Mouse (Mus musculus): Measurements from ENCODE around the gene Hspa1l.
"Not testable (repeated sequence)": the region's sequence is repeated elsewhere in the genome, so short reads cannot be mapped to it uniquely, and the experiment has no call there.

Gene Hspa1l

GRCm38 (mm10) chr17:34972069-34972749, at the start of gene Hspa1l, which contains the start of gene Hspa1a:
Gene Hspa1l, plus strand, starts transcription at chr17:34972703.
Gene Hspa1a, minus strand, starts transcription at chr17:34972156.
- DNase-seq: peak; percentile 80

- DNase-seq: no peak
Observed at GRCm38 (mm10) chr17:34922939-34923338, 49.6 kb upstream of the Hspa1l start.

DNA sequence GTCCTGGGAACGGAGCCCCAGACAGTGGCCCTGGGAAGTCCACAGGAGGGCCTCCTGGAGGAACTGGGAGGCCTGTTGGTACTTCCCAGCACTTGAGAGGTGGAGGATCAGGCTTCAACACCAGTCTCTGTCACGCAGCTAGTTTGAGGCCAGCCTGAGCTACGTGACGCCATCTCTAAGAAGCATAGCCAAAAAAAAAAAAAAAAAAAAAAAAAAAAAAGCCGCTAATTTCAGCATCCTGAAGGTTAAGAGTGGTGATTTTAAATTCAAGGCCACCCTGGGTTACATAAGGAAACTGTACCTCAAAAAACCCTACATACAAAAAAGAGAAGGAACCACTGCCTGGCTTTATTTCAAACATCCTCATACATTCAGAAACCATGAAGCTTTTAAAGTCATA, 48.2 kb upstream of the Hspa1l start:
- DNase-seq: no peak

DNA sequence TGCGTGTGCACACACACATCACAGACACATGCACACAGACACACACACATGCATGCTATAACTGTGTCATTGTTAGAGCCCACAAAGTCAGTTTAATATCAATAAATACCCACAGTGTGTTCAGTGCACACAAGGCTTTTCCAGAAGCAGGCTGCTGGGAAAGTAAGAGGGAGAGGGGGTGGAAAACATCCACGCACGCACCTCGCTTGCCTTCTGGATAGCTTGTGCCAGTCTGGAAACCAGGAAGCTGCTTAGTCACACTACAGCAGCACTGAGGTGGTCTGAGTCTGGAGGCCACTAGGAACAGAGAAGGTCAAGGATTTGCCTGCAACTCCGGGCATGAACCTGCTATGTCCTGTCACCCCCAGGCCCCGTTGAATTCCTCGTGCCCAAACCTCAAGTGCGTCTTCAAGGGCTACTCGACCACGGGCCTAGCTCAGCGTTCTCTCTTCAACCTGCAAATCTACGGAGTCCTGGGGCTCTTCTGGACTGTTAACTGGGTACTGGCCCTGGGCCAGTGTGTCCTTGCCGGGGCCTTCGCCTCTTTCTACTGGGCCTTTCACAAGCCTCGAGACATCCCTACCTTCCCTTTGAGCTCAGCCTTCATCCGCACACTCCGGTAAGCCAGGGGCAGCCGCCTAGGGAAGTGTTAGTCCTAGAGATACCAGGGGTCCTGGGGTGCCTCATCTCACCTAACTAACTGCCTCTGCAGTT, 45.0 kb upstream of the Hspa1l start:
- peak; percentile 36 for DNase-seq

DNA sequence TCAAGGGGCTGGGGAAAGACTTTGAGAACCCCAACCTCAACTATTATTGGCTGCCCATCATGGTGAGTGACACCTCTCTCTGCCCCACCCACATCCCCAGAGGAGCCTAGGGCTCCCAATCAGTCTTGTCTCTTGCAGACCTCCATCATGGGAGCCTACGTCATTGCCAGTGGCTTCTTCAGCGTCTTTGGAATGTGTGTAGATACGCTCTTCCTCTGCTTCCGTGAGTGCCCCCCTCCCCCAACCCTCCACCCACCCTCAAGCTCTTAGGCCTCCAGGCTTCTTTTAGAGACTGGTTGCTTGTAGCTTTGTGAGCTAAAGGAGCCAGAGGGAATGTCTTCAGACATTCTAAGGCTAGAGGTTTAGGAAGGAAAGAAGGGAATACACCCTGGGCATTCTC, 43.7 kb upstream of the Hspa1l start:
- DNase-seq: no peak

- DNase-seq: peak; percentile 96
Observed at GRCm38 (mm10) chr17:34931061-34931734, 41.3 kb upstream of the Hspa1l start, which contains the start of gene Neu1. Gene Neu1, plus strand, starts transcription at chr17:34931253.

DNA sequence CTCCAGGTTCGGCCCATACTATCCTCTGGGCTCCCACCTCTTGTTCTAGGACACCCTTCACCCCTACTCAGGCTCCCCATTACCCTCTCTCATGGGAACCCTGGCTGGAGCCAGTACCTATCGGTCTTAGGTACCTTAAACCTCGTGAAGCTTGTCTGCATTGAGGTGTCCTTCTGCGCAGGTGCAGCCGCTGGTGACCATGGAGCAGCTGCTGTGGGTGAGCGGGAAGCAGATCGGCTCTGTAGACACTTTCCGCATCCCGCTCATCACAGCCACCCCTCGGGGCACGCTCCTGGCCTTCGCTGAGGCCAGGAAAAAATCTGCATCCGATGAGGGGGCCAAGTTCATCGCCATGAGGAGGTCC, 40.8 kb upstream of the Hspa1l start:
- DNase-seq: peak; percentile 65

GRCm38 (mm10) chr17:34932287-34932686, 40.2 kb upstream of the Hspa1l start:
- no peak for DNase-seq

GRCm38 (mm10) chr17:34934031-34934430, 38.5 kb upstream of the Hspa1l start:
- no peak for DNase-seq

DNA sequence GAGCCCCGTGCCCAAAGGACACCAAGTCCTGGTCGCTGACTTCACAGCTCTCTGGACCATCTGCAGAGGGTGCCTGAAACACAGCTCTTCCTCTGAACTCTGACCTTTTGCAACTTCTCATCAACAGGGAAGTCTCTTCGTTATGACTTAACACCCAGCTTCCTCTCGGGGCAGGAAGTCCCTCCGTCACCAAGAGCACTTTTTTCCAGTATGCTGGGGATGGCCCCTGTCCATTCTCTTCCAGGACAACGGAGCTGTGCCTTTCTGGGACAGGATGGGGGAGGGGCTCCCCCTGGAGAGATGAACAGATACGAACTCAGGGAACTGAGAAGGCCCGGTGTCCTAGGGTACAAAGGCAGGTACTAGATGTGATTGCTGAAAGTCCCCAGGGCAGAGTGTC, 37.7 kb upstream of the Hspa1l start:
- DNase-seq: no peak

DNA sequence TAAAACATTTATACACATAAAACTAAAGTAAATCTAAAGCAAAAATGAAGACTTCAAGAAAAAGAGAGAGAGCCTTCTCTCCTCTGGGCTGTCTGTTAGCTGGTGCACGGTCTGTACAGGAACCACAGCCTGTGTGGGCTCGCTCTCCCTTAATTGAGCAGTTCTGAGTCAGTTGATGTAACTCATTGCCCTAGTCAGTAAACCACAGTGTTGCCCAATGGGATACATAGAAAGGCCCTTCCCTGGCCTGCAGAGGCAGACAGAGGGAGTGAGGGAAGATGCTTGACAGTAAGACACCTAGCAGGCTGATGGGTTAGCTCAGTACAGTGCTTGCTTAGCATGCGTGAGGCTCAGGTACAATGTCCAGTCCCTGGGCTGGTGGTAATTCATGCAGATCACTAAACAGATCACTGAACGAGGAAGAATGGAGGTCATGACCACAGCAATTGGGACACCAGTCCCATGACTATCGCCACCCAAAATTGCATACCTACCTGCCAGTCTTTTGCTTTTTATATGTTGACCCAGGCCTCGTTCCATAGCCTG, 34.5 kb upstream of the Hspa1l start:
- no peak for DNase-seq

DNA sequence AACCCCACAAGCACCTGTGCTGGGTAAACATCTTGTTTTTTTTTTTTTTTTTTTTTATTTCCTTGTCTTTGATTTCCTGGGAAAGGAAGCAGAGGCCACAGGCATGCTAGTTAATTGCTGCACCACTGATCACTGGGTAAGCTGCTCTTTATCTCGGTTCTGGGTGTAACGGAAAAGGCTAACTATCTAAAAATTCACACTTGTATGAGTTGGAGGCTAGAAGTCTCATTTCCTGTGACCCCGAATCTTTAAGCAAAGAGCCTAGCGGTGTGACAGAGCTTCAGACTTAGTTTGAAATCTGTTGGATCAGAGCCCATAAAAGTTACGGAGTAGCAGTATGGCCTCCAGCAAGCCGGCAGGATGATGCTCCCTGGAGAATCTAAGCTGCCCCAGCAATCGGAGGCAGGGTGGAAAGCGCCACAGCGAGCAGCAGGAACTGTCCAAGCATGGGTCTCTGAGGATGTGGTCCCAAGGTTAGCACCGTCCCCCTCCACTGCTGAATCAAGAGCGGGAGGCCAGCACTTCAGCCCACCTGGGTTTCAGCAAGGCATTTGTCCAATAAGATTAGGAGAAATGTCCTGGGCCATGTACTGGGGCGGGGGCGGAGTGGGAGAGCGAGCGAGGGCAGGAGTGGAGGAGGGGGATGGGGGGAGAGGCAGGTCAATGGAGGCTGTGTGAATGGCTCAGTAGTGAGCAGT, 31.0 kb upstream of the Hspa1l start:
- DNase-seq: no peak

- DNase-seq: no peak
Observed at GRCm38 (mm10) chr17:34943128-34943815, 29.2 kb upstream of the Hspa1l start.

- no peak for DNase-seq
Observed at GRCm38 (mm10) chr17:34944362-34944761, 28.1 kb upstream of the Hspa1l start.

DNA sequence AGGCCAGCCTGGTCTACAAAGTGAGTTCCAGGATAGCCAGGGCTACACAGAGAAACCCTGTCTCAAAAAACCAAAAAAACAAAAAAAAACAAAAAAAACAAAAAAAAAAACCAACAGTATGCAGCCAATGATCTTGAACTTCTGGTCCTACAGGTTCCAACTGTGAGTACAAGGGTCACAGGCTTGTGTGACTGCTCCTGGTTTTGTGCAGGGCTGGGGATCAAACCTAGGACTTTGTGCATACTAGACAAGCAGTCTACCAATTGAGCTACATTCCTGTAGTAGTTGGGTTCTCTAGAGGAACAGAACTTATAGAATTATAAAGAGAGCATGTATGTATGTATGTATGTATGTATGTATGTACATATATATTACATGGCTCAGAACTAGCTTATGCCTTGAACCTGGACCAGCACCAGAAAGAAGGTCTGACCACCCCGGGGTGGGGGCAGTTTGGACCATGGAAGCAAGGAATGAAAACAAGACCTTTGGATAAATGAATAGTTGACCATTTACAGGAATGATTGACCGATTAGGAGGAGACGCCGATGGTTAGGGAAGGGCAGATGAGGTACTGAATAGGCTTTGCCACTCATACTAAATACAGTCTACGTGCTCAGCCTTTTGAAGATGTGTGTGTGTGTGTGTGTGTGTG, 25.9 kb upstream of the Hspa1l start:
- DNase-seq: no peak

DNA sequence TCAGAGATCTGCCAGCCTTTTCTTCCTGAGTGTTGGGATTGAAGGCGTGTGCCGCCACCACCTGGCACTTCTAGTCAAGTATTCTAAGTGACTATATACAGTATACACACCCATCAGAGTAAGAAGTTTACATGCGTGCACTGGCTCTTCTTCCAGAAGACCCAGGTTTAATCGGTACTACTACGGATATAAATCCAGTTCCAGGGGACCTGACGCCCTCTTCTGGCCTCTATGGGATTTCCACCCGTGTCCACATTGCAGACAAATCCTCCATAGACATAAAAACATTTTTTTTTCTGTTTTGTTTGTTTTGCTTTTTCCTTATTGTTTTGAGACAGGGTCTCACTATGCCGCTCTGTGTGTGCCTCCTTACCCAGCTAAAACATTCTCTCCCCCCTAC, 24.9 kb upstream of the Hspa1l start:
- no peak for DNase-seq

DNA sequence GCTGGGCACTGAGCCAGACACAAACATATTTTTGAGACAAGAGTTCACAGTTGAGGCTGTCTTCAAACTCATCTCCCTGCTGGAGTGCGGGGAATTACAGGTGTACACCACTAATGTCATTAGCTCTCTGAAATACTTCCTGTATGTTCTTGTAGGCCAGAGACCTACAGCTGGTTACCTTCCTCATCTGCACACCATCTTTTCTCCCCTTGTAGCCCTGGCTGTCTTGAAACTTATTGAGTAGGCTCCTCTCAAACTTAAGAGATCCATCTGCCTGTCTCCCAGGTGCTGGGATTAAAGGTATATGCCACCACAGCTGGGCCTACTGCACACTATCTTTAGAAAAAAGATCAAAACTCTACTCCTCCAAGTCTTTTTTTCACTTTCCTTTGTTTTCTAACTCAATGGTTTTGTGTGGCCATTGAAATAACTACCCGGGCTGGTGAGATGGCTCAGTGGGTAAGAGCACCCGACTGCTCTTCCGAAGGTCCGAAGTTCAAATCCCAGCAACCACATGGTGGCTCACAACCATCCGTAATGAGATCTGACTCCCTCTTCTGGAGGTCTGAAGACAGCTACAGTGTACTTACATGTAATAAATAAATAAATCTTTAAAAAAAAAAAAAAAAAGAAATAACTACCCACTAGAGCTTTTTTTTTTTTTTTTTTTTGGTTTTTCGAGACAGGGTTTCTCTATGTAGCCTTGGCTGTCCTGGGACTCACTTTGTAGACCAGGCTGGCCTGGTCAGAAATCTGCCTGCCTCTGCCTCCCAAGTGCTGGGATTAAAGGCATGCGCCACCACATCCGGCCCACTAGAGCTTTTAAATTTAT, 23.6 kb upstream of the Hspa1l start:
- DNase-seq: not testable (repeated sequence)

DNA sequence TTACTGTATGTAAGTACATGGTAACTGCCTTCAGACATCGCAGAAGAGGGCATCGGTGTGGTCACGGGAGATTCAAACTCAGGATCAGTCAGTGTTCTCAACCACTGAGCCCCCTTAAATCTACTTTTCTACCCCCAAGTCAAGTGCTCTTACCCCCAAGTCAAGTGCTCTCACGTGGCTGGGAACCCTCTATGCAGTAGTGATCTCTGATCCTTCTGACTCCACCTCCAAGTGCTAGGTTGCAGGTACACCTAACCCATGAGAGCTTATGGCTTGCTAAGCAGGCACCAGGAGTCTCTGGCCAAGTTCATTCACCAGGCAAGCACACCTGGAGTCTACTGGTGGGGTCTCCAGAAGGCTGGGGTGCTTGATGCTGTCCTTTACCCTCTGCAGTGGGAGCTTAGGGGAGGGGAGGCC, 22.9 kb upstream of the Hspa1l start:
- DNase-seq: no peak

DNA sequence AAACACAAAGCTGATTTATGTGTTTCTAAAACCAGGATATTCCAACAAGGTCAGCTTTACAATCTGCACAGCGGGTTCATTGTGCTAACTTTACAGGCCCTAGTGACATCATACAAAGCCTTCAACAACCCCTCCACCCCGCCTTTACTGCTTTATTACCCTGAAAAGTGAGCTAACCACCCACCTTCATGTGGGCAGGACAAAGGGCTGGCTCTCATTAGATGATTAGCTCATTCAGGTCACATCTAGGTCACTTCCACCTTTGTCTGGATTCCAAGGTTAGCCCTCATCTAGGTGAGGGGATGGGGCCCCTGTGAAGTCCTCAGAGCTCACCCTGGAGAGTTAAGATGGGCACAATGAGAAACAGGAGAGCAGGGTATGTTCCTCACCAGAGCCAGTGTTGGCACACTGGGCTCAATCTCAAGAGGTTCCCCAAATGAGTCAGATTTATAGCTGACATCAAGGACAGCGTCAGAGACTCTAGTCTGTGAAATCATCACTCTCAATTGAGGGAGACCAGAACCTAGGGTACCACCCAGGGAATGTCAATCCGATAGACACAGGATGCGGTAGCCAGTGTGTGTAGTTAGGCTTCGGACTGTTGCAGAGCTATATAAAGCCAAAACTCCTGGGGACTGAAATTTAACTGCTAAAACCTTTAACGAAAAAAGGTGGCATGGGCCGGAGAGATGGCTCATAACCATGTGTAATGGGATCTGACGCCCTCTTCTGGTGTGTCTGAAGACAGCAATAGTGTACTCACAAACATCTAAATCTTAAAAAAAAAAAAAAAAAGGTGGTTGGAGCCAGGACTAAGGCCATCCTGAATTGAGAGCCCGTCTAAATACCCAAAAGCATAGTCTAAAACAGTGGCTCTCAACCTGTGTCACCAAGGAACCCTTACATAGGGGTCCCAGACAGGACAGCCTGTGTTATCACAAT, 21.7 kb upstream of the Hspa1l start:
- DNase-seq: no peak

Measured in right cerebral cortex, postnatal 25 days (tissue).